Mouse (Mus musculus): Measurements from ENCODE around the gene Rhebl1.
A peak's percentile ranks its signal among the peaks of the same experiment; 100 is the strongest.
"Not testable (repeated sequence)": the region's sequence is repeated elsewhere in the genome, so short reads cannot be mapped to it uniquely, and the experiment has no call there.

The Rhebl1 gene

DNA sequence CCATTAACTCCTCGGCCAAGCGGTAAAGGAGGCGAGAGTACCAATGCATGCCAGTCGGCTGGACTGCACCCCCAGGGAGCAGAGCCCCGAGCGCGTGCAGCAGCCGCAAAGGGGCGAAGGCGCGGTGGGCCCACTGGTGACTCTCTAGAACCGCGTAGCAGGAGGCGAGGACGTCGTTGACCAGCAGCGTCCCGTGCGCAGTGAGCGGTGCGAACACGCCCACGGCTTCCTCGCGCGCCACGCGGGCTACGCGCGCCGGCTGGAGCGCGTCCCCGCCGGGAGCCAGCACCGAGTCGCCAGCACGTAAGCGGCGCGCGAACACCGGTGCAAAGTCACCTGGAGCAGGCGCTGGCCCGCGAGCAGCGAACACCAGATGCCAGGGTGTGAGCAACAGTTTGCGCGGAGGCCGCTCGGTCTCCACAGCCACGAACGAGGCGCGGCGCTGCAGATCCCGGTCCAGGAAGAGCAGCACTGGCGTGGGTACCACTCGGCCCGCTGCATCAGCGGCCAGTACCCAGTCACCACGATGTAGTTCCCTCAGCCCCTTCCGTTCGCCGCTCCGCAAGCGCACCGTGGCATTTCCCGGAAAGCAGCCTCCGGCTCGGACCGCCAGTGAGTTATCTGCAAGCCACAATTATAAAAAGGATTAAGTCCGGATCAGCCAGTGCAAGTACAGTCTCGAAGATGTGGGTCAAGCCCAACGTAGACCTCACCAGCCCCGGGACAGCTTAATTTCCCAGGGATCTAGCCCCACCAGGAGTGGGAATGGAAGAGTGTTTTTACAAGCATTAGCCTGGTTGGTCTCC is at the start of gene Rhebl1:
Gene Rhebl1, minus strand, starts transcription at position 601 of the 806 bp plus-strand sequence.
- no peak for DNase-seq (ENCODE audit: low spot score)

GRCm38 (mm10) chr15:98943133-98943532 is 48.8 kb upstream of the Rhebl1 start:
- no peak for DNase-seq (ENCODE audit: low spot score)

DNA sequence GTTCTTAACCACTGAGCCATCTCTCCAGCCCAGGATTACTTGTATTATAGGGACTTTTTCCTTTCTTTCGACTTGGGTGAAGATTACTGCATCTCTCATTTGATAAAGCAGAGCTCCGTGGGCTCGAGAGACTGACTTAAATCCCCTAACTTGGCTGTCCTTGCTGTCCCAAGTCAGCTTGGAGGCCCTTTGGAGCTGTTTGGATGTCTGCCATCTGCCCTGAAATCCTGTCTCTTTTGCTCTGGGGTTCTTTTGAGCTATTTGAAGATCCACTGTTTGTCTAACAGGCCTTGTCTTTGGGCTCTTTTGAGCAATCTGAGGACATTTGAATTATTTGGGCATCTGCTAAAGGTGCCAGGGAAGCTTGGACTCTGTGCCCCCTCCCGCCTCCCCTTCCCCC is 47.7 kb upstream of the Rhebl1 start:
- no peak for DNase-seq (ENCODE audit: low spot score)

- DNase-seq (ENCODE audit: low spot score): no peak
Measured at GRCm38 (mm10) chr15:98941539-98941938, 47.2 kb upstream of the Rhebl1 start.

DNA sequence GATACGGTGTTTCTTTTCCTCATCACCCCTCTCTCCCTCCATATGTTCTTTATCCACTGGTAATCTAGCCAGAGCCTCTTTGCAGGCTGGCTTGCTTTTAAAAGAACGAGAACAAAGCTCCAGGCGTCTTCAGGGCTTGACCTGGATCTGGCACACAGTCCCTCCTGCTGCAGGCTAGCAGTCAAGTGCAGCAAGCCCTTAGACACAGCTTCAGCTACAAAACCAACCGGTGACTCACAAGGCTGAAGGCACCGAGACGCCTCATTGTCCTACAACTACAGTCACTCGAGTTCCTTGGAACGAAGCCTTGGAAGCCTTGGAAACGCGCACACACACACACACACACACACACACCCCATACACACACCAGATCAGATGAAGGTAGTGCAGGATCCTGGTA is 46.5 kb upstream of the Rhebl1 start:
- DNase-seq (ENCODE audit: low spot score): no peak

DNA sequence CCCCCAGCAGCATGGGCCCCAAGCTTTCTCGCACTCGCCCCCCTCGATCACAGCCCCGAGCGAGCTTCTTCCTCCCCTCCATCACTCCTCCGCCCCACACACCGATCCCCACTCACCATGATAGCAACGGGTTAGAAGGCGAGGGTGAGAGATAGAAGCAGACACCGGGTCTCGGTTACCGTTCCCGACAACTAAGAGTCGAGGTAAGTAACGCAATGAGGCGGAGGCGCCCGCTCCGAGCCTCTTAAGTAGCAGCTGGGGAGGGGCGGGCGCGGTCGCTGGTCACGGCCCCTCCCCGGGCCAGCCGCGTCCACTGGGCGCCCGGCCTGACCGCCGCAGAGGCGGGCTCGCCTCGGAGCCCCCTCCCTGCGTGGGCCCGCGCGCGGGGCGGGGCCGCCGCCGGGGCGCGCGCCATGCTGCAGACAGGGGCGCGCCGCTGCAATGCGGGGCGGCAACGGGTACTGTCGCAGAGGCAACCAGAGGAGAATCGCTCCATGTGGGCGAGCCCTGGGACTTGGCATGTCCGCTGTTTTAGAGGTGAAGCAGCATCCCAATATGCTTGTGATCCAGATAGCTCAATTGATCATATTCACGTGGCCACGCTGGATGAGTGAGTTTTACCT is 40.0 kb upstream of the Rhebl1 start, which contains the start of gene Tuba1b:
Gene Tuba1b, minus strand, starts transcription at position 349 of the 623 bp plus-strand sequence.
- DNase-seq (ENCODE audit: low spot score): peak; percentile 84

DNA sequence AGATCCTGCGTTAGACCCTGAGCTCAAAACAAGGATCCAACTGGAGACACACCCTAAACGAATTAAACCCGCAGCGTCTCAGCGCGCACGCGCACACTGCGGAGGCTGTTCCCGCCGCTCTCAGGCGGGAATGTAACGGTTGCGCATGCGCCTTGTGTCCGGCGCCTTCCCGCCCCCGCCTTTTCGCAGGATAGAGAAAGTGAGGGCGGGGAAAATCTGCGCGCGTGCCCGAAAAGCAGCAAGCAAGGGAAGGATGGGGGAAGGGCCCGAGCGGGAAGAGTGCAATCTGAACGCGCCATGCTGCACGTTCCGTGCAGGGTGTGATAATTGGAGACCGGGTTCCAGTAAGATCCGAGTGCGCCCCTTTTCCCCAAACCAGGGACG is 39.5 kb upstream of the Rhebl1 start:
- peak; percentile 93 for DNase-seq (ENCODE audit: low spot score)

- DNase-seq (ENCODE audit: low spot score): not testable (repeated sequence)
Measured at GRCm38 (mm10) chr15:98933004-98933671, 38.8 kb upstream of the Rhebl1 start.

DNA sequence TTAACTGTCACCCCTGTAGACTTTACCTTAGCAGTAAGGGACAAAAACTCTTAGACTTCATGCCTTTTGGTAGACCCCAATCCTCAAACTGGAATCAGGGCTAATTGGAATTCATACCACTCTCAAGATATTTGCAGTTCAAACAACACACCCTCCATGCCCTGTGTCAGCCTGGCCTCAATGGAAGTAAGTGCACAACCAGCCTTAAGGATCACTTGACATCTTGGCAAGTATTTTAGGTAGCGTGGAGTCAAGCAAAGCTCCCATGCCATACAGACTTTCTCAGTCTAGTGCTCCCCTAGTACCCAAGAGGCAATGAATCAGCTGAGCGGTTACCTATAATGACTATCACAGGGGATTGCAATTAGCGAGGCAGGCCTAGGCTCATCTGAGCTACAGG is 36.7 kb upstream of the Rhebl1 start:
- no peak for DNase-seq (ENCODE audit: low spot score)

GRCm38 (mm10) chr15:98930017-98930734 is 35.8 kb upstream of the Rhebl1 start:
- no peak for DNase-seq (ENCODE audit: low spot score)

- peak; percentile 41 for DNase-seq (ENCODE audit: low spot score)
Measured at GRCm38 (mm10) chr15:98928598-98929240, 34.4 kb upstream of the Rhebl1 start.

DNA sequence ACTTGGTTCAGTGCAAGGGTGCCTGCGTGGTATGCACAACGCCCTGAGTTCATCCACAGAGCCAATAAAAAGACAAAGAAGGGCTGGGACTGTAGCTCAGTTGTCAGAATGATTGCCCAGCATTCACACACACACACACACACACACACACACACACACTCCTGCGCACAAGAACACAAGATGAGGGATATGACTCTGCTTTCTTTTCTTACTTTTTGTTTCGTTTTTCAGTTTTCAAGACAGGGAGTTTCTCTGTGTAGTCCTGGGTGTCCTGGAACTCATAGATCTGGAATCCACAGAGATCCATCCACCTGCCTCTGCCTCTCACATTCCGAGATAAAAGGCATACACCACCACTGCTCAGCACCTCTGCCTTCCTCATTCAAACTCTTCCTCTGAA is 33.2 kb upstream of the Rhebl1 start:
- DNase-seq (ENCODE audit: low spot score): no peak

- no peak for DNase-seq (ENCODE audit: low spot score)
Measured at GRCm38 (mm10) chr15:98924682-98925081, 30.3 kb upstream of the Rhebl1 start.

DNA sequence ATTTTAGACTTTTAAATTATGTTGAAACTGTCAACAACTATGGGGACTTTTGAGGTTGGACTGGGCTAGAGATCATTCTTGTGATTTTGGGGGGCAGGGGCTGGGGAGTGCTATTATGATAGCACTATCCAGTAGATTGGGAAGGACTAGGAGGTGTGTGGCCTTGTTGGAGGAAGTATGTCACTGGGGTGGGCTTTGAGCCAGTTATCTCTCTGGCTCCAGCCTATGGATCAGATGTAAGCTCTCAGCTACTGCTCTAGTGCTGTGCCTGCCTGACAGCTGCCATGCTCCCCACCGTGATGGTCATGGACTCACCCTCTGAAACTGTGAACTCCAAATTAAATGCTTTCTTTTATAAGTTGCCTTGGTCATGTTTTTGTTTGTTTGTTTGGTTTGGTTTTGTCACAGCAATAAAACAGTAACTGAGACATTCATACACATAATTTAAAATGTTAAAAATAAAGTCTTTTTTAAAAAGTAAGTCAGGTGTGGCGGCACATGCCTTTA is 28.7 kb upstream of the Rhebl1 start:
- no peak for DNase-seq (ENCODE audit: low spot score)

DNA sequence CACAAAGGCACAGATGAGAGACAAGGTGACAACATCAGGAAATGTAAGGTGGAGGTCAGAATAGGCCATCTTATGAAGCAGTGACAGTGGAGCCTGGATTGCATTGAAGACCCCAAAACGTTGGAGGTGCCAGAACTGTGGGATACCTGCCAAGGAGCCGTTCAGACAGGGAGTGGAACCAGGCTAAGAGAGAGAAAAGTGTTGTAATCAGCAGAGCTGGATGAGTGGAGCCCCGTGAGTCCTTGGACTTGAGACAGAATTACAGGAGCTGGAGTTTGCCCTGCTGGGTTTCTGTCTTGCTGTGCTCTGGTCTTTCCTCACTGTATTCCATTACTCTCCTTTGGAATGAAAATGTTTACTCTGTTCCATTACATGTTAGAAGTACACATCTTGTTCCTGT is 28.2 kb upstream of the Rhebl1 start:
- DNase-seq (ENCODE audit: low spot score): no peak

DNA sequence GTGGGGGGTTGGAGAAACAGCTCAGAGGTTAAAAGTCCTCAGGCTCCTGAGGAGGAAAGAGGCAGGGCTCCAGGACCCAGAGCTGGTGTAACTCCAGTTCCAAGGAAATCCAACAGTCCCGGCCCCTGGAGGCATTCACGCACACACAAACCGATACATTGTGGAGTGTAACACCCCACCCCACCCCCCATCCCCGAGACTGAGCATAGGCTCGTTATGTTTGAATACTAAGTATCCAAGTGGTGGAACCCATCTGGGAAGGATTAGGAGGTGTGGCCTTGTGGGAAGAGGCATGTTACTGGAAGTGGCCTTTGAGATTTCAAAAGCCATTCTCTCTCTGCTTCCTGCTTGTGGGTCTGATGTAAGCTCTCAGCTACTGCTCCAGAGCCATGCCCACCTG is 27.2 kb upstream of the Rhebl1 start:
- peak; percentile 46 for DNase-seq (ENCODE audit: low spot score)

- not testable (repeated sequence) for DNase-seq (ENCODE audit: low spot score)
Measured at GRCm38 (mm10) chr15:98918499-98918895, 24.2 kb upstream of the Rhebl1 start.

DNA sequence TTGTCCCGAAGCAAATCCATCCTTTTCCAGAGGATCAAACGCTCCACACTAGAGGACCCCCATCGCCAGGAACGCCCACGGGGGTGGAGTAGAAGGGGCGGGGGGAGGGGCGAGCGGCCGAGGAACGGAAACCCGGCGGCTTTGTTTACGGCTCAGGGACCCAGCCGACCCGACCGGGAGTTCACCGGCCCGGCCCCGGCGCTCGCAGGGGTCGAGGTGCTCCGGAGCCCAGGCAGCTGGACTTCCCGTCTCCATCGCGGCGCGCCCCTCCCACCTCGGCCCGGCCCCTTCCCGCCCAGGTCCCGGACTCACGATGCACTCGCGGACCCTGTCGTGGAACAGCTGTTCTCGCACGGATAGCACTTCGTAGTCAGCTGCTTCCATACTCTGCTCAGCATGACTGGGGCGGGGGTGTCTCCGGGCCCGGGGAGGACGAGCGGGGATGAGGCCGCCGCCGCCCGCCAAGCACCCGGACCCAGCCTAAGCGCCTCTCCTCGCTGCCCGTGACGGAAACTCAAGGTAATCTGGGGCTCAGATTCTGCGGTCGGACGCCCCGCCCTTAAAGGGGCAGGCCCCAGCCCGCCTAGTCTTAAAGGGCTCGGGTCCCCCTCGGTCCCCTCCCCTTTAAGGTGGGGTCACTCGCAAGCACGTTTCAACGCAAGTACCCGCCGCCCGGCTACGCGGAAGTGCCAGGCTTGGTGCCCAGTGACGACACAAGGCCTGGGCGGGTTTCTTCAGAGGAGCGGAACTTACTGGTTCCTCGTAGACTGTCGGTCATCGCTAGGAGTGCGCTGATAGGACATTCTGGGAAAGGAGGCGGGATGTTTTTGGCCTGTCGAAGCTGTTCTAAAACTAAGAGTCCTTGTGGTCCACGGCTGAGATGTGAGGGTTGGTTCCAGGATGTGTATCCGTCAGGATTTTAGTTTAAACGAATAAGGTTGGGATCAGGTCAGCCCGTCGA is 23.5 kb upstream of the Rhebl1 start, which contains the start of gene Lmbr1l:
Gene Lmbr1l, minus strand, starts transcription at position 694 of the 961 bp plus-strand sequence.
- DNase-seq (ENCODE audit: low spot score): peak; percentile 100

GRCm38 (mm10) chr15:98917091-98917490 is 22.8 kb upstream of the Rhebl1 start:
- DNase-seq (ENCODE audit: low spot score): no peak

DNA sequence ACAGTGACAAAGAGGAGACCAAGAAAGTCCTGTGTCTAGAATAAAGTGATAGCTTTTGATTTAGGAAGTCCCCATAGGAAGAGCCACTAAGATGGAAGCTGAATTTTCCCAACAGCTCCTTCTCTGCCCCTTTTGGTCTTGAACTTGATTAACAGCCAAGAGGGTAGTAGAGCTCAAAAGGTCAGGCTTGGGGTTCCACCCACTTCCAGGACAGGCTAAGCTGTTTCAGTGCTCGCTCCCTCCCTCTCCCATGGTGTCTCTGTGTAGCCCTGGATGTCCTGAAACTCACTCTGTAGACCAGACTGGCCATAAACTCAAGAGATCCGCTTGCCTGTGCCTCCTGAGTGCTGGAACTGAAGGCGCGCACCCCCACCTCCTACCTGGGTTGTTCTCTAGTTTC is 21.7 kb upstream of the Rhebl1 start:
- DNase-seq (ENCODE audit: low spot score): no peak

Measured in testis, postnatal 14 days (tissue).